Mouse (Mus musculus): ENCODE data around the gene Rpusd2. TPM values are rescaled to one million over a fixed set of nuclear protein-coding genes. Genes with fewer than 3 reads are reported as not detected.

Rpusd2 gene
- polyA plus RNA-seq, 1 experiment = 5.5 TPM

DNA sequence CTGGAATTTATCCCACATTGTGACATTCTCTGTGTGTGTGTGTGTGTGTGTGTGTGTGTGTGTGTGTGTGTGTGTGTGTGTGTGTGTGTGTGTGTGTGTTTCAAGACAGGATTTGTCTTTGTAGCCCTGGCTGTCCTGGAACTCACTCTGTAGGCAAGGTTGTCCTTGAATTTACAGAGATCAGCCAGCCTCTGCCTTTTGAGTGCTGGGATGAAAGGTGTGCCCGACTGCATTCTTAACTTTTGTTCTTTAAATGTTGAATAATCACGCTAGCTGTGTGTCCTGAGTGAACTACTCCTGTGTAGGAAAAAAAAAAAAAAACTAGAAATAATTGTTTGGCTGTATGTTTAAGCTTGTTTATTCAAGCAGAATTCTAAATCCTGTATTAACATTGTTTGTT is 51.6 kb downstream of the Rpusd2 start:
- H3K4me1 ChIP-seq (ENCODE audit: control insufficient read depth, insufficient read depth, low read length) = no peaks in the 10 kb centered on the region
- H3K4me3 ChIP-seq (replicated peaks; ENCODE audit: insufficient read depth, low read depth, low read length) = no peak overlapping the region
- no peak for DNase-seq
- WGBS = 93% methylated on average over 2 of the region's 2 CpGs
- no peak overlapping the region for H3K27ac ChIP-seq (ENCODE audit: insufficient read depth, low read length)
- H3K27me3 ChIP-seq (ENCODE audit: control insufficient read depth, insufficient read depth, low read length) = no peaks in the 10 kb centered on the region
- TF ChIP-seq CTCF (IDR thresholded peaks at IDR 0.05; ENCODE audit: borderline replicate concordance, insufficient read depth, low read depth, low read length) (no peak), POLR2A (IDR thresholded peaks at IDR 0.05; ENCODE audit: borderline replicate concordance, insufficient read depth, low read length) (no peak)

Other genes starting within 250 kb of the Rpusd2 start
- 1.6 and 2.1 TPM in 2 replicates for gene Knstrn, start 220.8 kb upstream of the Rpusd2 start, polyA plus RNA-seq (2012; rRNA removed)
- 128 and 134 TPM in 2 replicates for gene Ivd, start 172.8 kb upstream of the Rpusd2 start, polyA plus RNA-seq (2012; rRNA removed)
- gene Bahd1, start 134.4 kb upstream of the Rpusd2 start, polyA plus RNA-seq (2012; rRNA removed) = 16.6 and 16.7 TPM in 2 replicates
- gene Chst14, start 108.3 kb upstream of the Rpusd2 start, polyA plus RNA-seq (2012; rRNA removed) = 4.2 and 4.4 TPM in 2 replicates
- gene Ccdc32, start 5.4 kb upstream of the Rpusd2 start, polyA plus RNA-seq (2012; rRNA removed) = 33.0 and 34.3 TPM in 2 replicates
- gene Knl1, start 12.3 kb downstream of the Rpusd2 start, polyA plus RNA-seq (2012; rRNA removed) = 0.02 and 0.03 TPM in 2 replicates
- 3.0 and 3.3 TPM in 2 replicates for gene Rad51, start 78.0 kb downstream of the Rpusd2 start, polyA plus RNA-seq (2012; rRNA removed)
- 95.0 and 104 TPM in 2 replicates for gene Rmdn3, start 122.2 kb downstream of the Rpusd2 start, polyA plus RNA-seq (2012; rRNA removed)
- gene Gchfr, start 133.0 kb downstream of the Rpusd2 start, polyA plus RNA-seq (2012; rRNA removed) = 7.5 and 9.6 TPM in 2 replicates
- gene Gm14137, start 139.7 kb downstream of the Rpusd2 start, polyA plus RNA-seq (2012; rRNA removed) = not detected in 2 replicates
- gene Zfyve19, start 173.8 kb downstream of the Rpusd2 start, polyA plus RNA-seq (2012; rRNA removed) = 62.7 and 65.6 TPM in 2 replicates
- 23.0 and 23.7 TPM in 2 replicates for gene Dnajc17, start 174.0 kb downstream of the Rpusd2 start, polyA plus RNA-seq (2012; rRNA removed)
- gene Ppp1r14d, start 195.1 kb downstream of the Rpusd2 start, polyA plus RNA-seq (2012; rRNA removed) = not detected in 2 replicates
- 0.61 and 1.2 TPM in 2 replicates for gene Spint1, start 202.6 kb downstream of the Rpusd2 start, polyA plus RNA-seq (2012; rRNA removed)
- 8.4 and 10.4 TPM in 2 replicates for gene Rhov, start 236.5 kb downstream of the Rpusd2 start, polyA plus RNA-seq (2012; rRNA removed)